Mouse (Mus musculus) left cerebral cortex, postnatal 25 days (tissue): ENCODE data around the gene Kcnn1. TPM values are rescaled to one million over a fixed set of nuclear protein-coding genes. Genes with fewer than 3 reads are reported as not detected.
A peak's percentile ranks its signal among the peaks of the same experiment; 100 is the strongest.
"Not testable (repeated sequence)": the region's sequence is repeated elsewhere in the genome, so short reads cannot be mapped to it uniquely, and the experiment has no call there.

Source experiments
- DNase-seq, 2 experiments: peaks; one replicate each; pipeline ENCODE4 v3.0.0; 2022; ENCODE audit warnings: low spot score in 2 of 2, mixed read lengths in 1 of 2
- intact Hi-C: fragments of 180-260 bp; cut with DNase I; formaldehyde crosslinking; loops from one replicate; pipeline ENCODE4 v1.15.1; 2025
- total RNA-seq, 2 experiments: library from RNA; stranded (reverse); gene quantifications; 2 replicates each; pipeline ENCODE4 v1.2.3; 2021

Gene Kcnn1
- total RNA-seq, 2 experiments from 2014 or later = 19.1 to 20.9 TPM

DNA sequence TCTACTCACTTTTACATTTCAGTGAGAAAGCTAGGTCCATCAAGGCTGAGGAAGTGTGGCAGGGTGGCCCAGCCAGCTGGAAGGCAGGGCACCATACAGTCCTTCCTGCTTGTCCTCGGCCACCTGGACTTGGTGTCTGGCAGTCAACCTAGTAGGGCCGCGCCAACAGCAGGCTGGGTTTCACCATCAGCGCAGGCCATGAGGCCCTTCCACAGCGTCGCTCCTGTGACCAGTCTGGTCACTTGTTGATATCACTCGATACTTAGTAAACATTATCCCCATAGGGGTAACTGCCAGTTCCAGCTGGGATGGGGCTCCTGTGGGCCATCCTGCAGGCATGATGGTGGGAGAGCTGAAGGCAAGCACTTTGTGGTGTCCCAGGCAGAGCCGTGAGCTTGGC, 31.5 kb downstream of the Kcnn1 start:
- DNase-seq = no peak
- intact Hi-C loops = no loop called here

DNA sequence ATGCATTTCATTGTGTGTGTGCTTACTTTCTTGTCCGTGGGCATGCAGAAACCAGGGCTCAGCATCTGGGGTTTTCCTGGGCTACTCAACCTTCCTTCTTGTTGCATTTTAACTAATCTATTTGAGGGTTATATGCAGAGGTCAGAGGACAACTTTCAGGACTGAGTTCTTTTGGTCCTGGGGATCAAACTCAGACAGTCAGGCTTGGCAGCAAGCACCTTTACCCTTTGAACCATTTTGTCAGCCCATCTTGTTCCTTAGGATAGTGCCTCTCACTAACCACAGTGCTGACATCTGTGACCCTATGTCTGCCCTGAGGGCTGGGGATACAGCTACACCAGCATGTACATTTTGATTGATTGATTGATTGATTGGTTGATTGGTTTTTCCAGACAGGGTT, 35.3 kb downstream of the Kcnn1 start:
- intact Hi-C loops = no loop called here
- DNase-seq = no peak

GRCm38 (mm10) chr8:70827010-70827409, 36.0 kb downstream of the Kcnn1 start:
- no peak for DNase-seq
- intact Hi-C loops = no loop called here

- no peak for DNase-seq
- intact Hi-C loops = no loop called here
These were observed 37.2 kb downstream of the Kcnn1 start for GRCm38 (mm10) chr8:70825816-70826215.

DNA sequence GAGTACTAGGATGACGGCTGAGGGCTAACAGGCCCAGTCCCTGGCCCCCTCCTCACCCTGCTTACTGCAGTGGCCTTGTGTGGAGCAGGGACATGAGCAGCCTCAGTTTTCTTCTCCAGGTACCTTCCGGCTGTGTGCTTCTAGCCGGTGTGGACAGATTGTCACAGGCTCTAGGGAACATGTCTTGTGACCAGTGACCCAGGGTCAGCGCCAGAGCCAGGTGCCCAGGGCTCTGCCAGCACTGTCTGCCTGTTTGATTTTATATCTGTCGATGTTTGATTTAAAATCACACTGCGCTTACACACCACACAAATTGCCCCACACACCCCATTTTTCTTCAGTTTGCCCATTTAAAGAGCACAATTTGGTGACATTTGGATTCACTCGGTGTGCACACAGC, 39.3 kb downstream of the Kcnn1 start:
- intact Hi-C loops = no loop called here
- DNase-seq = no peak

DNA sequence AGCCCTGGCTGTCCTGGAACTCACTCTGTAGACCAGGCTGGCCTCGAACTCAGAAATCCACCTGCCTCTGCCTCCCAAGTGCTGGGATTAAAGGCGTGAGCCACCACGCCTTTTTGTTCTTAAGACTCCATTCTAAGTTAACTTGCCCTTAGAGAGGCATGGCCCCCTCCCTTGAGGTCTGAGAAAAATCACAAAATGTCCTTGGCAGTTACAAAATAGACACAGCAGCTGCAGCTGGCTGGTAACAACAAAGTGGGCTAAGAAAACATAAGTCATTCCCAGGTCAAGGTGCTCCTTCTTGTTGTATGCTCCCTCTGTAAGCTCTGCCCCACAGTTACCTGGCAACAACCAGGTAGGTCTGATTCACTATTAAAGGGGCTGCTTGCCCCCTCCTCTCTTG, 40.5 kb downstream of the Kcnn1 start:
- intact Hi-C loops, DNase-seq: not testable (repeated sequence)

DNA sequence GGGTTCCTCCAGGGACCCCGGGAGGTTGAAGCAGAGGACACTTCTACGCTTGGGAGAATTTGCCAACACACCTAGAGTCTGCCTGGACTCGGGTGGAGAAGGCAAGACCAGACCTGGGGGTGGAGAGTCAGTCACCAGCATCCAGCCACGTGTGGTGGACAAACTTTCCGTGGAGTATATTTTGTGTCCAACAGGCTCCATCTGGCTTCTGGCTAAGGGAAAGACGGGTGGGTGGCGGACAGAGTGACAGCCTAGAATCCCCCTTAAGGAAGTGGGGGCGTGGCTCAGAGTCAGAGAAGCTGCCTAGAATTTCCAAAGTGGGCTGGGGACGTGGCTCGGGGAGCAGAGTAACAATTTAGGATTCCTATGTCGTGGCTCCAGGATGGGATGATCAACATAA, 41.1 kb downstream of the Kcnn1 start:
- DNase-seq = peak in 1 of 2 experiments; percentile 86
- intact Hi-C loops = loop anchor here (1.0 kb wide), 1 partner anchor 19 kb away; no protein-coding TSS in a partner anchor

DNA sequence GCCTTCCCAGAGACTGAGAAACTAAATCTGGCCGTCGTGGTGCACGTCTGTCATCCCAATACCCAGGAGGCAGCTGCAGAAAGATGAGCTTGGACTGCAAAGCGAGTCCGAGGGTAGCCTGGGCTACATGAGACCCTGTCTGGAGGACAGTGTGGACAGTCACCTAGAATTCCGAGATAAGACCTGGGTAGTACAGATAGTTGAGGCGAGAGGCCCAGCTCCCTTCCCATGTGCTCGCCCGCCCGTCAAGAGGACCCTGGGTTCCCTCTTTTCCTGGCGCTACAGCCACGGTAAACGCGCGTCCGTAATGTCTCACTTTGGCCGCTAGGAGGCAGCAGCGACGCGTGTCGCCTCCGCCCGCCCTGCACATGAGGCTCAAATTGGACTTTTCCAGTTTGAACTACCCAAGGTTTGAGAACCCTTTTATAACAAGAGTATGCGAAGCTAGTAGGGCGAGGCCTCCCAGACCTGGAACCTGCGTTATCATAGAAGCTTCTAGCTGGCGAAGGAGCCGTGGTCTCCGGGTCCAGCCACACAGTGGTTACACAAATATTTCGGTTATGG, 41.6 kb downstream of the Kcnn1 start:
- intact Hi-C loops = loop anchor here (1.0 kb wide), 1 partner anchor 20 kb away; no protein-coding TSS in a partner anchor
- no peak for DNase-seq

GRCm38 (mm10) chr8:70820101-70820935, 42.7 kb downstream of the Kcnn1 start:
- no peak for DNase-seq
- intact Hi-C loops = no loop called here

GRCm38 (mm10) chr8:70816679-70817078, 46.4 kb downstream of the Kcnn1 start:
- intact Hi-C loops = no loop called here
- no peak for DNase-seq

- intact Hi-C loops = no loop called here
- no peak for DNase-seq
These were observed 50.2 kb downstream of the Kcnn1 start for GRCm38 (mm10) chr8:70812885-70813284.

- no peak for DNase-seq
- intact Hi-C loops = no loop called here
These were observed 51.0 kb downstream of the Kcnn1 start for GRCm38 (mm10) chr8:70812055-70812454.

- intact Hi-C loops = no loop called here
- no peak for DNase-seq
These were observed 51.9 kb downstream of the Kcnn1 start for GRCm38 (mm10) chr8:70810962-70811680.

DNA sequence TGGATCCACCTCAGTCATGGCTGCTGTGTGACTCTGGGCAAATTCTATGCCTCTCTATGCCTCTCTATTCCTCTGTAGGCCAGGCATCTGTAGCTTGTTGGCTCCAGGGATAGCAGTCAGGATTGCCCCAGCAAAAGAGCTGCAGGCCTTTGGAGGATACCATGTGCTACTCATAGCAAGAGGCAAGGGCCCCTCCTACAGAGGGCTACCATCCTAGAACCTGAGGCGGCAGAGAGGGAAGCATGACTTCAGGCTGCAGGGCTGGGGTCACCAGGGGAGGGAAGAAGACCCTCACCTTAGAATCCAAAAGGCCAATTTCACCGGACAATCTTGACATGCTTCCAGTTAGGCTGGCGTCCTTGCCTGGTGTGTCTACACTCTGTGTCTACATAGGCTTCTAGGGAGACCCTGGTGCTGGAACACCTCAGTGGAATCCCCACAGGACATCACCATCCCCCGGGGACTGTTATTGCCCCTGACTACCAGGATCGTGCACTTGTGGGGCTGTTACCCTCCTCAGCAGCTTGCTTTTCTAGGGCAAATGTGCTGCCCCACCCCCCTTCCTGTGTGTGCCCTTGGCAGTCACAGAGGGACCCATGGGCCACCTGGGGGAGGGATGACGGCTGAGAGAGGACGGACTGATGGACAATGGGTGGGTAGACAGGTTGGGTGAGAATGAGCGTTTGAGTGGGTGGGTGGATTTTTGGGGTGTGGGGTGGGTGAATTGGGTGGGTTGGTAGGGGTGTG, 53.9 kb downstream of the Kcnn1 start:
- no peak for DNase-seq
- intact Hi-C loops = no loop called here

GRCm38 (mm10) chr8:70808239-70808638, 54.8 kb downstream of the Kcnn1 start, which contains the start of gene Il12rb1:
Gene Il12rb1, plus strand, starts transcription at chr8:70808449.
- intact Hi-C loops = no loop called here
- no peak for DNase-seq

DNA sequence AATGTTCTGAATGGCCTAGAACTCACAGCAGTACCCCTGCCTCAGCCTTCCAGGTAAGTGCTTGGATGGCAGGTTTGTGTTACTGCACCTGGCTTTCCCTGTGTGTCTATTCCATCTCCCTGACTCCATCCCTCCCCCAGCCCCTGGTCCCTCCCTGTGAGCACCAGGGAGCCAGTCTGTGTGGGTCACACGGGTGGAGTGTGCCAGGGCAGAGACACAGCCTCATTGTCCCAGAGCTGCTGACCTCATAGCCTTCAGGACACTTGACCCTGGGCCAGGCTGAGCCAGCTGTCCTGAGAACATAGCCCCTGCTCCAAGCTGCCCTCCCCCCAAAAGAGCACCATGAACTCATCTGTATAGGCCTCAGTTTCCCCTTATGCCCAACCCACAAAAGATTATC, 55.8 kb downstream of the Kcnn1 start:
- DNase-seq = no peak
- intact Hi-C loops = no loop called here

GRCm38 (mm10) chr8:70806541-70806940, 56.5 kb downstream of the Kcnn1 start:
- intact Hi-C loops = no loop called here

DNA sequence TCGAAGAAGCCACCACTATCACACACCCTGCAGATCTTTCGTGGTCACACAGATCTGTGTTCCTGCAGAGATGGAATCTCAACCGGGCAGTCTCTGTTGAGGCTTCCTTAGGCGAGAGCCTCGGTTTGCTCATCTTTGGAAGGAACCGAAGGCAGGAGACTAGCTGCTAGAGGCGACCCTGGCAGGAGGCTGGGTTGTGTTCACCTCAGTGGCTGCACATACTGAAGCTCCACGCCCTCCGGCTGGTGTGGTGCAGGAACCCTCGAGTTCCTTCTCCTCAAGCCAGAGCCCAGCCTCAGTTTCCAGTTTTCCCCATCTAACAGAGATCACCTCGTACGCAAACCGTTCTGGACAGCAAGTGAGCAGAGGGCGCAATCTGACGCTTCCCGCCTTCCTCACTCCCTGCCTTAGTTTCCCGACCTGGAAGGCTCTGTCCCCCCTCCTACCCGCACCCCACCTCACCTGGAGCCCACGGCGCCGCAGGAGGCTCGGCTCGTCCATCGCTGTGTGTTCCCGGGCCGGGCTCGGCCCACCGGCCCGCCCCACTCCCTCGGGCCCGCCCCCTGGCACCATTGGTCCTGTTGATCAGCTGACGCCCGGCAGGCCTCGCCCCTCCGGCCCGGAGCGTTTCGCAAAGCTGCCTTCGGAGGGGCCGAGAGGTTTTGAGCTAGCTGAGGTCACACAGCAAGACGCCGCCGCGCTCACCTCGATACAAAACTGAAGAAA, 58.4 kb downstream of the Kcnn1 start, which contains the start of gene Mast3:
TSS of gene Mast3 (minus strand) at position 574 of the 726 bp plus-strand sequence.
- intact Hi-C loops = loop anchor here (2.0 kb wide), 1 partner anchor 34 kb away; the partner anchor contains the start of gene Arrdc2
- DNase-seq = peak; percentile 81 to 88

More at GRCm38 (mm10) chr8:70806541-70806940, 56.5 kb downstream of the Kcnn1 start:
- no peak for DNase-seq
